Mouse (Mus musculus) ES-E14 (cell line): ENCODE results near the gene Rap1a.

Source experiments
- CHD2 ChIP-seq: IDR thresholded peaks from 2 replicates; pipeline ENCODE4 v1.6.1; 2014; ENCODE audit warnings: mild to moderate bottlenecking, low read depth, low read length, inconsistent platforms
- HCFC1 ChIP-seq: IDR thresholded peaks from 2 replicates; pipeline ENCODE4 v1.6.1; 2012; ENCODE audit warnings: low read length, inconsistent platforms, borderline replicate concordance; ENCODE audit not compliant: insufficient read depth
- ZNF384 ChIP-seq: IDR thresholded peaks from 2 replicates; pipeline ENCODE4 v1.6.1; 2012; ENCODE audit warnings: low read depth, low read length, inconsistent platforms

- TF ChIP-seq CHD2 = no peak
- no peak for TF ChIP-seq ZNF384
- no peak for TF ChIP-seq HCFC1
Observed at GRCm38 (mm10) chr3:105717856-105718555, 83.1 kb downstream of the Rap1a start.
